Mouse (Mus musculus) ES-E14 (cell line): Measurements from ENCODE around the gene Usp50. TPM values are rescaled to one million over a fixed set of nuclear protein-coding genes. Genes with fewer than 3 reads are reported as not detected.

ENCODE experiments used
- DNase-seq: peaks from one replicate; pipeline ENCODE4 v3.0.0-alpha.2; 2013; ENCODE audit warnings: low read depth, low spot score
- H3K27ac ChIP-seq: 2 replicates; pipeline ENCODE4 v1.5.1; 2012; ENCODE audit warnings: low read depth, mild to moderate bottlenecking, low read length, moderate library complexity, mixed read lengths; ENCODE audit not compliant: poor library complexity, insufficient read depth, severe bottlenecking
- H3K36me3 ChIP-seq: 2 replicates; pipeline ENCODE4 v1.6.1; 2012; ENCODE audit warnings: mild to moderate bottlenecking, low read length, moderate library complexity, mixed read lengths; ENCODE audit not compliant: control insufficient read depth, poor library complexity, insufficient read depth, severe bottlenecking
- H3K4me1 ChIP-seq, 2 experiments: fragments of 150-350 bp in 1 of 2; sonication (generic) in 1 of 2; 2 replicates each; pipeline ENCODE4 v1.6.1; 2012; ENCODE audit warnings: low read length in 2 of 2, mild to moderate bottlenecking in 1 of 2, mixed read lengths in 1 of 2; ENCODE audit not compliant: control insufficient read depth in 2 of 2, insufficient read depth in 2 of 2, poor library complexity in 1 of 2
- H3K4me3 ChIP-seq, 2 experiments: fragments of 150-350 bp in 1 of 2; sonication (generic) in 1 of 2; 2 replicates each; pipeline ENCODE4 v1.5.1; 2012; ENCODE audit warnings: low read length in 2 of 2, low read depth in 1 of 2, mild to moderate bottlenecking in 1 of 2, mixed read lengths in 1 of 2; ENCODE audit not compliant: insufficient read depth in 1 of 2, poor library complexity in 1 of 2, severe bottlenecking in 1 of 2
- H3K9ac ChIP-seq: 2 replicates; pipeline ENCODE4 v1.6.1; 2012; ENCODE audit warnings: low read depth, mild to moderate bottlenecking, low read length, mixed read lengths; ENCODE audit not compliant: poor library complexity, insufficient read depth, severe bottlenecking
- H3K9me3 ChIP-seq: fragments of 150-350 bp; sonication (generic); 2 replicates; pipeline ENCODE4 v1.6.1; 2012; ENCODE audit warnings: low read depth, mild to moderate bottlenecking, low read length; ENCODE audit not compliant: control insufficient read depth, insufficient read depth
- CHD2 ChIP-seq: IDR thresholded peaks from 2 replicates; pipeline ENCODE4 v1.6.1; 2014; ENCODE audit warnings: mild to moderate bottlenecking, low read depth, low read length, inconsistent platforms
- HCFC1 ChIP-seq: IDR thresholded peaks from 2 replicates; pipeline ENCODE4 v1.6.1; 2012; ENCODE audit warnings: low read length, inconsistent platforms, borderline replicate concordance; ENCODE audit not compliant: insufficient read depth
- MAFK ChIP-seq: IDR thresholded peaks from 2 replicates; pipeline ENCODE4 v1.6.1; 2014; ENCODE audit warnings: mild to moderate bottlenecking, low read depth, low read length, inconsistent platforms; ENCODE audit not compliant: insufficient read depth
- ZC3H11A ChIP-seq: IDR thresholded peaks from 2 replicates; pipeline ENCODE4 v1.6.1; 2012; ENCODE audit warnings: low read depth, mild to moderate bottlenecking, inconsistent platforms, low read length, borderline replicate concordance
- ZNF384 ChIP-seq: IDR thresholded peaks from 2 replicates; pipeline ENCODE4 v1.6.1; 2012; ENCODE audit warnings: low read depth, low read length, inconsistent platforms
- in situ Hi-C, 2 experiments: fragments of 600-800 bp; cut with MboI; formaldehyde crosslinking; loops; one replicate each; pipeline ENCODE4 v1.15.1; 2025; ENCODE audit warnings: low sequenced_read_pairs in 2 of 2, inconsistent platforms in 1 of 2; ENCODE audit not compliant: unreplicated experiment in 2 of 2
- total RNA-seq: library from RNA; depleted of rRNA; stranded (reverse); fragments of 300-350 nt; gene quantifications from 2 replicates; pipeline ENCODE4 v1.2.3, GENCODE M21; 2012

Gene Usp50
- total RNA-seq, 1 experiment, result 3.4 TPM

DNA sequence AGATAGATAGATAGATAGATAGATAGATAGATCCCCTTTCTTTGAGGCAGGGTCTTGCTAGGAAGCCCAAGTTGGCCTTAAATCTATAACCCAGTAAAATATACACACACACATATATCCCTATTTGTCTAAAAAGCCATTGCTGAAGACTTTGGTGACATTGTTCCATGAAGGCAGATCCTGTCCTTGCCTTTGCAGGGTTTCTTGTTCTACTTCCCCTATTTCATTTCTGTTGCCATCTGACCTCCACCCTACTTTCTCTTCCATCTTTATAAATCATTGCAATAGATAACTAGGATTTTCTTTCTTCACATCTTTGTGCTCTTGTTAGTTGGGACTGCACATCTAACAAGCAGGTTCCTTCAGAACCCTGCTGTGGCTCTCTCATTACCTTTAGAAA lies 70.3 kb downstream of the Usp50 start:
- Histone ChIP-seq H3K27ac (no peak overlapping the region), H3K4me3 (no peak overlapping the region), H3K9me3 (no peaks in the 10 kb centered on the region), H3K36me3 (no peaks in the 10 kb centered on the region), H3K4me1 (peaks cover 0 to 2% of the 10 kb centered on the region in 2 experiments; a peak in 2 of 4 replicates), H3K9ac (no peak overlapping the region)
- in situ Hi-C loops, result no loop called here
- DNase-seq, result no peak
- TF ChIP-seq MAFK (no peak), CHD2 (no peak), ZC3H11A (no peak), ZNF384 (no peak), HCFC1 (no peak)

DNA sequence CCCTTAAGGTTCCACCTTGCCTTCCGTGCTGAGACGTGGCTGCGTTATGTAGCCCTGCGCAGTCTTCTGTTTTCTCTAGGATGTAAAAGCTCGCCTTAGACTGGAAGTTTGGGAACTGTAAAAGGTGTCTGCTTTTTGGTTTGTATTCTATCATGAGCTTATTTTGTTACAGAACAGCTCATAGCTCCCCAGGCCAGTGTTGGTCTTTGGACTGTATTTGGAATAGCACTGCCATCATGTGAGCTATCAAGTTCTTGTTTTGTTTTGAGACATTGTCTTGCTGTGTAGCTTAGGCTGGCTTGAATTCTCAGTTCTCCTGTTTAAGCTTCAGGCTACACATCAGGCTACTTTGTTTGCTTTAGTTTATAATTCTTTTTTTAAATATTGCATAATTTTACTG lies 70.7 kb downstream of the Usp50 start:
- Histone ChIP-seq H3K4me3 (no peak overlapping the region), H3K9ac (no peak overlapping the region), H3K36me3 (no peaks in the 10 kb centered on the region), H3K27ac (no peak overlapping the region), H3K9me3 (no peaks in the 10 kb centered on the region), H3K4me1 (peaks cover 2% of the 10 kb centered on the region in 2 experiments; a peak in 2 of 4 replicates)
- no peak for DNase-seq
- TF ChIP-seq MAFK (no peak), ZNF384 (no peak), HCFC1 (no peak), CHD2 (no peak), ZC3H11A (no peak)
- in situ Hi-C loops, result no loop called here

DNA sequence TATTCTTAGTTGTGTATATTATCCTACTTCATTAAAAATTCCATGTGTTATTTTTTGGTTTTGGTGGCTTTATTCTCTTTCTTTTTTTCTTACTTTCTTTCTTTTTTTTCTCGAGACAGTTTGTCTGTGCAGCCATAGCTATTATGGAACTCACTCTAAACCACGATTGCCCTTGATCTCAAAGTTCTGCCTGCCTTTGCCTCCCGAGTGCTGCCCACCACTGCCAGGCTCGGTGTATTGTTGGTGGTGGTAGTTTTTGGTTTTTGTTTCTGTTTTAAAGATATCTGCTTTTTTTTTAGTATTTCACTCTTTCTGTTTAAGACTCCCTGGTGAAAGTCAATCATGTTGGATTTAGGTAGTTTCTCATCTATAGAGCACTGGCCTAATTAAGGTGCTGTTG lies 74.9 kb downstream of the Usp50 start:
- Histone ChIP-seq H3K4me1 (peaks cover 2% of the 10 kb centered on the region in 2 experiments; a peak in 2 of 4 replicates), H3K27ac (no peak overlapping the region), H3K9me3 (no peaks in the 10 kb centered on the region), H3K4me3 (peak overlapping the region in 1 of 2 experiments; percentile 87; a peak in 2 of 4 replicates), H3K36me3 (no peaks in the 10 kb centered on the region), H3K9ac (no peak overlapping the region)
- no peak for DNase-seq
- in situ Hi-C loops, result no loop called here
- TF ChIP-seq ZNF384 (no peak), CHD2 (no peak), HCFC1 (no peak), MAFK (no peak), ZC3H11A (no peak)

- peaks cover 2% of the 10 kb centered on the region in 2 experiments; a peak in 2 of 4 replicates for H3K4me1 ChIP-seq
- in situ Hi-C loops, result no loop called here
- H3K4me3 ChIP-seq, result peak overlapping the region; percentile 87 to 92
- DNase-seq, result no peak
- H3K27ac ChIP-seq, result no peak overlapping the region
- no peaks in the 10 kb centered on the region for H3K9me3 ChIP-seq
- TF ChIP-seq HCFC1 (no peak), ZC3H11A (no peak), MAFK (no peak), CHD2 (no peak), ZNF384 (no peak)
- H3K9ac ChIP-seq, result peak overlapping the region; percentile 90
- H3K36me3 ChIP-seq, result no peaks in the 10 kb centered on the region
These were observed 75.9 kb downstream of the Usp50 start for GRCm38 (mm10) chr2:126707438-126707779.

GRCm38 (mm10) chr2:126706759-126707437 lies 76.4 kb downstream of the Usp50 start, which contains the start of gene Usp8:
Gene Usp8 (plus strand): TSS chr2:126707328.
- peaks cover 2% of the 10 kb centered on the region in 2 experiments; a peak in 2 of 4 replicates for H3K4me1 ChIP-seq
- H3K4me3 ChIP-seq, result peak within 1 kb of the TSS; percentile 87 to 92
- H3K27ac ChIP-seq, result no peak within 1 kb of the TSS
- TF ChIP-seq ZNF384, result no peak
- peak; percentile 72 for TF ChIP-seq HCFC1
- TF ChIP-seq MAFK, result no peak
- TF ChIP-seq ZC3H11A, result no peak
- no peak for TF ChIP-seq CHD2
- H3K9ac ChIP-seq, result peak within 1 kb of the TSS; percentile 90
- H3K36me3 ChIP-seq, result no peaks in the 10 kb centered on the region
- H3K9me3 ChIP-seq, result no peaks in the 10 kb centered on the region
- DNase-seq, result peak; percentile 95
- in situ Hi-C loops, result no loop called here
